Mouse (Mus musculus) lung, postnatal 0 days (tissue): ENCODE results near the gene Rps6ka5.

Experiments used
- CTCF ChIP-seq: IDR thresholded peaks from 2 replicates; pipeline ENCODE4 v1.5.1; 2016; ENCODE audit warnings: antibody characterized with exemption, mild to moderate bottlenecking
- EP300 ChIP-seq: IDR thresholded peaks from 2 replicates; pipeline ENCODE4 v1.6.1; 2016; ENCODE audit warnings: antibody characterized with exemption, mild to moderate bottlenecking, control low read depth

DNA sequence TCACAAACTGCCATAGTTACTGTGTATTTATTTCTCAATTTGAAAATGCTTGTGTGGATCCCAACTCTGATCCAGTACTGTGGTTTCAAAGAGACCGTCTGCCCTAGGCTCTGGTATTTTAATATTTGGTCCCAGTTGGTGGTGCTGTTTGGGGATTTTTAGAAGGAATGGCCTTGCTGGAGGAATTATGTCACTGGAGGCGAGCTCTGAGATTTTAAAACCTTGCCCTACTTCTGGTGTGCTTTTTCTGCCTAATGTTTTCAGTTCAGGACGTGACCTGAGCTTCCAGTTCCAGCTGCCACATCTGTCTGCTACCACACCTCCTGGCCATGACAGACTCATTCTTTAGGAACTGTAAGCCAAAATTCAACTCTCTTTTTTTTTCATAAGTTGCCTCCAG is 121.2 kb downstream of the Rps6ka5 start:
- no peak for TF ChIP-seq EP300
- no peak for TF ChIP-seq CTCF
